Comparison of ENCODE assay signal across 16 mouse cellular contexts in the genomic region with DNA sequence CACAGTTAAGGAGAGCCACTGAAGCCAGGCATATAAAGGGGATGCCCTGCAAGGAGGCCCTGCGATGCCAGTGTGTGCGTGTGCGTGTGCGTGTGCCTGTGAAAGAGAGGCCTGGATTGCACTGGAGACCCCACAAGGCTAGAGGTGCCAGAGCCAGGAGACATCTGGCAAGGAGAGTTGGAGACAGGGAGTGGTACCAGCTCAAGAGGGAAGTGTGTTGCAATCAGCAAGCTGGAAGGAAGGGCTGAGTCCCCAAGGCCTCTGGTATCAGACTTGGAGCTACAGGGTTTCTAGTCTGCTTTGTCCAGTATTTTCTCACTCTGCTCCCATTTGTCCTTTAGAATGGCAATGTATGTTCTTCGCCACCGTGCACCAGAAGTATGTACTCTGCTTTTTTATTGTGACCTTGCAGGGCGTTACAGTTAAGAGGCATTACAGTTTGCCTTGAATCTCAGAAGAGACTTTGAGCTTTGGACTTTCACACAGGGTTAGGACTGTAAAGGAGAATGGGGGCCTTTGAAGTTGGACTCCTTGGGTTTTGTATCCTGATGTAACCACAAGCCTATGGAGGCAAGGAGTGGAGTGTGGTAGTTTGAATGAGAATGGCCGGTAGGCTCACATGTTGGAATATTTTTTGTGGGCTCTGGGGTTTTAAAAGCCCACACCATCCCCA. TPM values are rescaled to one million over a fixed set of nuclear protein-coding genes. Genes with fewer than 3 reads are reported as not detected.
DNase-seq lines count a peak whose midpoint lies in the region; ATAC-seq and TF ChIP-seq lines count a peak whose summit lies in the region.
"Had no signal": no experiment of that assay in that cellular context is flagged by ENCODE, and none has a peak within 500 bp of the region (broad histone marks: within the 10 kb centered on the region; RNA-seq: fewer than 3 reads in every experiment).

No protein-coding gene starts in this region.

- peak; percentile 20 to 30 for DNase-seq in heart, adult 9 months (ENCODE audit: low spot score in 2 of 2)
- no peak for DNase-seq in heart, embryonic 10.5 days (ENCODE audit: low spot score)
- DNase-seq in intestine, embryonic 14.5 days (ENCODE audit: low spot score): no peak
- peak; percentile 82 for DNase-seq in lung, postnatal 0 days (ENCODE audit: low spot score)
- no peak for DNase-seq in layer of hippocampus, adult 18-20 months (ENCODE audit: low spot score in 2 of 2)
- DNase-seq: kidney, postnatal 10 days had no signal

- no peaks in the 10 kb centered on the region for H3K4me1 ChIP-seq in heart, embryonic 10.5 days
- no peaks in the 10 kb centered on the region for H3K4me1 ChIP-seq in intestine, embryonic 14.5 days (replicated peaks; ENCODE audit: control insufficient read depth, insufficient read depth, low read length)
- no peaks in the 10 kb centered on the region; the same call in 1 of the 2 replicates for H3K4me1 ChIP-seq in lung, postnatal 0 days (ENCODE audit: insufficient read depth, low read depth, low read length)
- no peaks in the 10 kb centered on the region for H3K4me1 ChIP-seq in stomach, embryonic 16.5 days (ENCODE audit: control insufficient read depth, insufficient read depth, low read length)
- H3K4me1 ChIP-seq: heart, embryonic 13.5 days; hindbrain, embryonic 13.5 days; limb, embryonic 13.5 days had no signal

- no peaks in the 10 kb centered on the region for H3K36me3 ChIP-seq in heart, embryonic 10.5 days
- no peaks in the 10 kb centered on the region for H3K36me3 ChIP-seq in intestine, embryonic 14.5 days (ENCODE audit: control insufficient read depth, insufficient read depth, low read length)
- H3K36me3 ChIP-seq in lung, postnatal 0 days (ENCODE audit: insufficient read depth, low read length): no peaks in the 10 kb centered on the region
- H3K36me3 ChIP-seq in stomach, embryonic 16.5 days (ENCODE audit: control insufficient read depth, insufficient read depth, low read length): no peaks in the 10 kb centered on the region
- H3K36me3 ChIP-seq: heart, embryonic 13.5 days; hindbrain, embryonic 13.5 days; limb, embryonic 13.5 days had no signal

- WGBS in heart, embryonic 10.5 days: 81% methylated on average over 8 of the region's 8 CpGs
- 86% methylated on average over 8 of the region's 8 CpGs for WGBS in intestine, embryonic 14.5 days
- WGBS in lung, postnatal 0 days: 73% methylated on average over 8 of the region's 8 CpGs
- WGBS in stomach, embryonic 16.5 days: 79% methylated on average over 8 of the region's 8 CpGs

- H3K9me3 ChIP-seq in heart, embryonic 10.5 days: no peaks in the 10 kb centered on the region
- H3K9me3 ChIP-seq in intestine, embryonic 14.5 days (ENCODE audit: control insufficient read depth, low read length): no peaks in the 10 kb centered on the region
- no peaks in the 10 kb centered on the region for H3K9me3 ChIP-seq in lung, postnatal 0 days (ENCODE audit: low read length)
- no peaks in the 10 kb centered on the region for H3K9me3 ChIP-seq in stomach, embryonic 16.5 days (replicated peaks; ENCODE audit: control insufficient read depth, low read length)
- H3K9me3 ChIP-seq: heart, embryonic 13.5 days; hindbrain, embryonic 13.5 days; limb, embryonic 13.5 days had no signal

- no peak overlapping the region for H3K27ac ChIP-seq in heart, embryonic 10.5 days
- no peak overlapping the region for H3K27ac ChIP-seq in intestine, embryonic 14.5 days (ENCODE audit: low read depth)
- peak overlapping the region; percentile 34 for H3K27ac ChIP-seq in lung, postnatal 0 days (ENCODE audit: low read length)
- H3K27ac ChIP-seq in stomach, embryonic 16.5 days (ENCODE audit: low read length): no peak overlapping the region
- H3K27ac ChIP-seq: heart, embryonic 13.5 days; hindbrain, embryonic 13.5 days; limb, embryonic 13.5 days; macrophage had no signal

- H3K9ac ChIP-seq in intestine, embryonic 14.5 days (ENCODE audit: low read length): no peak overlapping the region
- no peak overlapping the region for H3K9ac ChIP-seq in lung, postnatal 0 days (replicated peaks; ENCODE audit: low read depth)
- H3K9ac ChIP-seq in stomach, embryonic 16.5 days (ENCODE audit: low read length): no peak overlapping the region
- H3K9ac ChIP-seq: heart, embryonic 13.5 days; hindbrain, embryonic 13.5 days; limb, embryonic 13.5 days had no signal

- no peak for TF ChIP-seq CTCF in lung, postnatal 0 days (IDR thresholded peaks at IDR 0.05)

- H3K27me3 ChIP-seq in heart, embryonic 10.5 days (ENCODE audit: insufficient read depth, poor library complexity, severe bottlenecking): no peaks in the 10 kb centered on the region
- no peaks in the 10 kb centered on the region for H3K27me3 ChIP-seq in intestine, embryonic 14.5 days (replicated peaks; ENCODE audit: control insufficient read depth, insufficient read depth, low read length)
- no peaks in the 10 kb centered on the region for H3K27me3 ChIP-seq in lung, postnatal 0 days (replicated peaks; ENCODE audit: insufficient read depth, low read length)
- H3K27me3 ChIP-seq in stomach, embryonic 16.5 days (ENCODE audit: control insufficient read depth, insufficient read depth, low read length): no peaks in the 10 kb centered on the region
- H3K27me3 ChIP-seq: hindbrain, embryonic 13.5 days; limb, embryonic 13.5 days had no signal

- no peak for TF ChIP-seq EP300 in lung, postnatal 0 days (IDR thresholded peaks at IDR 0.05)

- no peak overlapping the region for H3K4me2 ChIP-seq in intestine, embryonic 14.5 days (ENCODE audit: low read length)
- no peak overlapping the region for H3K4me2 ChIP-seq in lung, postnatal 0 days (replicated peaks; ENCODE audit: low read depth, low read length)
- no peak overlapping the region for H3K4me2 ChIP-seq in stomach, embryonic 16.5 days (ENCODE audit: low read depth, low read length)
- H3K4me2 ChIP-seq: heart, embryonic 13.5 days; hindbrain, embryonic 13.5 days; limb, embryonic 13.5 days had no signal

- H3K4me3 ChIP-seq in heart, embryonic 10.5 days: no peak overlapping the region
- no peak overlapping the region for H3K4me3 ChIP-seq in intestine, embryonic 14.5 days (ENCODE audit: low read depth, low read length)
- no peak overlapping the region for H3K4me3 ChIP-seq in lung, postnatal 0 days (ENCODE audit: low read depth, low read length)
- H3K4me3 ChIP-seq in stomach, embryonic 16.5 days (replicated peaks; ENCODE audit: low read length): no peak overlapping the region
- H3K4me3 ChIP-seq: heart, embryonic 13.5 days; hindbrain, embryonic 13.5 days; limb, embryonic 13.5 days had no signal

- ATAC-seq in intestine, embryonic 14.5 days (replicated peaks; ENCODE audit: low FRiP score, low TSS enrichment, low read depth): 0 out of 2 replicates have a peak, but pooled peaks have one; percentile 43
- ATAC-seq in lung, postnatal 0 days: peak; percentile 83
- ATAC-seq in stomach, embryonic 16.5 days (ENCODE audit: insufficient read depth, low FRiP score): peak; percentile 44; the same call in 1 of the 2 replicates
- ATAC-seq in erythroid progenitor cell, adult 5-6 weeks (replicated peaks; ENCODE audit: low FRiP score, poor library complexity, severe bottlenecking): no peak

RNA-seq across cellular contexts. Expression of a gene that starts 1.6 kb away (rescaled TPM):
- polyA plus RNA-seq in heart, embryonic 10.5 days (2016; fragmentation: Nextera tagmentation; extraction: Ambion mirVana): 0.05 TPM in 1 of 2 replicates, not detected in the other
- 0.01 TPM in 1 of 2 replicates, not detected in the other for polyA plus RNA-seq in intestine, embryonic 14.5 days (2014; fragmentation: Nextera tagmentation; extraction: Ambion mirVana)
- 0.01 and 0.04 TPM in 2 replicates for polyA plus RNA-seq in lung, postnatal 0 days (2015; fragmentation: Nextera tagmentation; extraction: Ambion mirVana)
- polyA plus RNA-seq in stomach, embryonic 16.5 days (2015; fragmentation: Nextera tagmentation; extraction: Ambion mirVana): not detected in 2 replicates
- total RNA-seq in erythroid progenitor cell, adult 5-6 weeks (2015; ENCODE audit: low replicate concordance): not detected in 2 replicates
- not detected in 2 replicates for total RNA-seq in erythroid progenitor cell, adult 5-6 weeks (2017; ENCODE audit: low replicate concordance)
- total RNA-seq in layer of hippocampus, adult 18-20 months (2021): under 1 TPM in 1 of 2 experiments, not detected in 1; 0.20 TPM
- total RNA-seq: common myeloid progenitor, adult 5-6 weeks; midbrain, postnatal 0 days; neutrophil, adult 5-6 weeks had no signal
- polyA plus RNA-seq: embryonic facial prominence, embryonic 14.5 days; heart, embryonic 13.5 days; hindbrain, embryonic 13.5 days; macrophage; midbrain, postnatal 0 days had no signal

RNA-seq across cellular contexts. Expression of a gene that starts 4.6 kb away (rescaled TPM):
- 36.3 and 41.2 TPM in 2 replicates for polyA plus RNA-seq in heart, embryonic 10.5 days (2016; fragmentation: Nextera tagmentation; extraction: Ambion mirVana)
- 47.3 and 49.0 TPM in 2 replicates for polyA plus RNA-seq in intestine, embryonic 14.5 days (2014; fragmentation: Nextera tagmentation; extraction: Ambion mirVana)
- polyA plus RNA-seq in lung, postnatal 0 days (2015; fragmentation: Nextera tagmentation; extraction: Ambion mirVana): 20.4 and 22.8 TPM in 2 replicates
- 34.2 and 37.4 TPM in 2 replicates for polyA plus RNA-seq in stomach, embryonic 16.5 days (2015; fragmentation: Nextera tagmentation; extraction: Ambion mirVana)
- 28.5 and 40.7 TPM in 2 replicates for total RNA-seq in erythroid progenitor cell, adult 5-6 weeks (2015; ENCODE audit: low replicate concordance)
- total RNA-seq in erythroid progenitor cell, adult 5-6 weeks (2017; ENCODE audit: low replicate concordance): 13.3 and 22.2 TPM in 2 replicates
- 10 to 100 TPM; 49.3 to 54.0 TPM for total RNA-seq in layer of hippocampus, adult 18-20 months (2021)

Comparison
In these comparisons a context has a peak if more than half of its experiments do, and no peak if none do; other contexts are left out.
1. DNase-seq: peak in heart, adult 9 months (2 of 2) and lung, postnatal 0 days (single experiment); none in heart, embryonic 10.5 days (single experiment), intestine, embryonic 14.5 days (single experiment) and layer of hippocampus, adult 18-20 months (0 of 2).